9 mouse cellular contexts compared by ENCODE assay signal in the genomic region with DNA sequence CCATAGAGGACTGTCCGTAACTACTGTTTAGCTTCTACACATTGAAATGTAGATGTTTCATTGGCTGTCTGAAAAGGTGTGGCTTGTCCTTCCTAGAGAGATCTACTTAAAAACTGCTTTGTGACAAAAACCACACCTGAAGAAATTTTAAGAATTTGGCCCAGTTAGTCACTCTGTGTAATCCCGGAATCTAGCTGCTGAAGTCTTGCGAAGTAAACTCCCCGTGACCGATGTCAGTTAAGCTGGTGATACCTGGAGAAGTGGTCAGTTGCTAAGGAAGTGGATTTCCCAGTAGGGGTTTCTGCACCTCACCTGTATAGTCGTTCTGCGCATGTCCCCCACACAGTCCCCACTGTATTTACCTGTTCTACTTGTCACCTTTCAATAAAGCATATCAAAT. TPM values are rescaled to one million over a fixed set of nuclear protein-coding genes. Genes with fewer than 3 reads are reported as not detected.
A peak's percentile ranks its signal among the peaks of the same experiment; 100 is the strongest.
DNase-seq lines count a peak whose midpoint lies in the region; ATAC-seq and TF ChIP-seq lines count a peak whose summit lies in the region.
"Had no signal": no experiment of that assay in that cellular context is flagged by ENCODE, and none has a peak within 500 bp of the region (broad histone marks: within the 10 kb centered on the region; RNA-seq: fewer than 3 reads in every experiment).

No protein-coding gene starts in this region.

- DNase-seq in lung, embryonic 14.5 days, result no peak
- no peak for DNase-seq in lung, adult 2 months
- DNase-seq in limb, embryonic 11.5 days (ENCODE audit: low spot score), result no peak
- DNase-seq in Muller cell, postnatal 12 days (ENCODE audit: inconsistent ontology term), result no peak
- DNase-seq in frontal cortex, postnatal 25 days (ENCODE audit: low spot score in 2 of 2), result no peak
- DNase-seq in thymus, postnatal 14 days, result no peak

- ATAC-seq in lung, embryonic 14.5 days (ENCODE audit: insufficient read depth), result no peak
- ATAC-seq in forebrain, embryonic 13.5 days, result no peak
- ATAC-seq in limb, embryonic 11.5 days (ENCODE audit: insufficient number of reproducible peaks, low FRiP score, low TSS enrichment, low read depth), result no peak
- no peak for ATAC-seq in neural tube, embryonic 13.5 days (ENCODE audit: low read depth)
- ATAC-seq: Patski had no signal

- peak overlapping the region; percentile 92 for H3K4me2 ChIP-seq in lung, embryonic 14.5 days
- peak overlapping the region; percentile 93 for H3K4me2 ChIP-seq in forebrain, embryonic 13.5 days
- peak overlapping the region; percentile 96; the same call in 1 of the 2 replicates for H3K4me2 ChIP-seq in limb, embryonic 11.5 days (ENCODE audit: low read depth, severe bottlenecking)
- H3K4me2 ChIP-seq in neural tube, embryonic 13.5 days, result peak overlapping the region; percentile 98

- TF ChIP-seq CTCF in lung, embryonic 14.5 days (IDR thresholded peaks at IDR 0.05; ENCODE audit: low read depth), result no peak
- no peak for TF ChIP-seq CTCF in lung, adult 2 months (IDR thresholded peaks at IDR 0.05; ENCODE audit: insufficient read depth, low read length)

- TF ChIP-seq POLR2A in lung, adult 2 months (IDR thresholded peaks at IDR 0.05; ENCODE audit: borderline replicate concordance, extremely low read depth, low read depth, low read length), result no peak

- peak overlapping the region; percentile 83 for H3K4me3 ChIP-seq in lung, embryonic 14.5 days (ENCODE audit: low read depth, low read length)
- H3K4me3 ChIP-seq in lung, adult 2 months (replicated peaks; ENCODE audit: extremely low read depth, low read depth, low read length), result no peak overlapping the region
- H3K4me3 ChIP-seq in forebrain, embryonic 13.5 days, result peak overlapping the region; percentile 72
- peak overlapping the region; percentile 65; the same call in 1 of the 2 replicates for H3K4me3 ChIP-seq in limb, embryonic 11.5 days (ENCODE audit: low read depth, low read length)
- H3K4me3 ChIP-seq in neural tube, embryonic 13.5 days, result peak overlapping the region; percentile 87

- H3K9ac ChIP-seq in lung, embryonic 14.5 days, result no peak overlapping the region
- 0 out of 2 replicates have a peak overlapping the region, but pooled peaks have one; percentile 99 for H3K9ac ChIP-seq in forebrain, embryonic 13.5 days
- H3K9ac ChIP-seq in limb, embryonic 11.5 days (ENCODE audit: low read length), result no peak overlapping the region
- H3K9ac ChIP-seq in neural tube, embryonic 13.5 days, result peak overlapping the region; percentile 100

- H3K36me3 ChIP-seq in lung, embryonic 14.5 days (ENCODE audit: insufficient read depth), result peaks cover 30% of the 10 kb centered on the region
- peaks cover 41% of the 10 kb centered on the region for H3K36me3 ChIP-seq in forebrain, embryonic 13.5 days (ENCODE audit: poor library complexity, severe bottlenecking)
- peaks cover 13% of the 10 kb centered on the region for H3K36me3 ChIP-seq in limb, embryonic 11.5 days (ENCODE audit: control insufficient read depth, insufficient read depth, low read length)
- peaks cover 32% of the 10 kb centered on the region for H3K36me3 ChIP-seq in neural tube, embryonic 13.5 days

- no peak overlapping the region for H3K27ac ChIP-seq in lung, embryonic 14.5 days (ENCODE audit: low read depth)
- no peak overlapping the region; the same call in 1 of the 2 replicates for H3K27ac ChIP-seq in forebrain, embryonic 13.5 days
- H3K27ac ChIP-seq in limb, embryonic 11.5 days (replicated peaks; ENCODE audit: low read depth, low read length), result no peak overlapping the region
- peak overlapping the region; percentile 100 for H3K27ac ChIP-seq in neural tube, embryonic 13.5 days (replicated peaks)

- 83% methylated on average over 7 of the region's 7 CpGs for WGBS in lung, embryonic 14.5 days
- 77% methylated on average over 7 of the region's 7 CpGs for WGBS in lung, adult 2 months
- 95% methylated on average over 7 of the region's 7 CpGs for WGBS in forebrain, embryonic 13.5 days
- WGBS in limb, embryonic 11.5 days, result 95% methylated on average over 7 of the region's 7 CpGs
- 88% methylated on average over 7 of the region's 7 CpGs for WGBS in neural tube, embryonic 13.5 days

- no peaks in the 10 kb centered on the region for H3K9me3 ChIP-seq in lung, embryonic 14.5 days (ENCODE audit: low read depth, low read length)
- no peaks in the 10 kb centered on the region for H3K9me3 ChIP-seq in forebrain, embryonic 13.5 days (replicated peaks)
- no peaks in the 10 kb centered on the region for H3K9me3 ChIP-seq in limb, embryonic 11.5 days (ENCODE audit: control insufficient read depth, low read length)
- H3K9me3 ChIP-seq in neural tube, embryonic 13.5 days, result no peaks in the 10 kb centered on the region

- H3K4me1 ChIP-seq in lung, embryonic 14.5 days (ENCODE audit: insufficient read depth), result peaks cover 5% of the 10 kb centered on the region; the same call in 1 of the 2 replicates
- peaks cover 2% of the 10 kb centered on the region for H3K4me1 ChIP-seq in lung, adult 2 months (ENCODE audit: control insufficient read depth, insufficient read depth, low read length)
- H3K4me1 ChIP-seq in forebrain, embryonic 13.5 days, result peaks cover 26% of the 10 kb centered on the region
- H3K4me1 ChIP-seq in limb, embryonic 11.5 days (ENCODE audit: control insufficient read depth, insufficient read depth, low read length), result peaks cover 7% of the 10 kb centered on the region; the same call in 1 of the 2 replicates
- H3K4me1 ChIP-seq in neural tube, embryonic 13.5 days (replicated peaks), result peaks cover 30% of the 10 kb centered on the region

- no peaks in the 10 kb centered on the region for H3K27me3 ChIP-seq in lung, embryonic 14.5 days (ENCODE audit: insufficient read depth, low read length)
- H3K27me3 ChIP-seq in forebrain, embryonic 13.5 days, result no peaks in the 10 kb centered on the region
- no peaks in the 10 kb centered on the region for H3K27me3 ChIP-seq in limb, embryonic 11.5 days (ENCODE audit: control insufficient read depth, insufficient read depth, low read length)
- no peaks in the 10 kb centered on the region for H3K27me3 ChIP-seq in neural tube, embryonic 13.5 days
- H3K27me3 ChIP-seq: Patski had no signal

RNA-seq across cellular contexts. Expression of a gene that starts 49.3 kb away (rescaled TPM):
- polyA plus RNA-seq in lung, embryonic 14.5 days (2014; fragmentation: Nextera tagmentation; extraction: Ambion mirVana), result 5.8 and 7.7 TPM in 2 replicates
- 2.9 and 3.1 TPM in 2 replicates for polyA plus RNA-seq in lung, adult 2 months (2012; rRNA removed)
- polyA plus RNA-seq in forebrain, embryonic 13.5 days (2015; fragmentation: Nextera tagmentation; extraction: Ambion mirVana), result 75.8 and 76.8 TPM in 2 replicates
- 18.7 and 19.4 TPM in 2 replicates for polyA plus RNA-seq in limb, embryonic 11.5 days (2014; fragmentation: Nextera tagmentation; extraction: Ambion mirVana)
- 129 and 142 TPM in 2 replicates for polyA plus RNA-seq in neural tube, embryonic 13.5 days (2015; fragmentation: Nextera tagmentation; extraction: Ambion mirVana)

Comparison
In these comparisons a context has a peak if more than half of its experiments do, and no peak if none do; other contexts are left out.
1. H3K9ac ChIP-seq: peak in forebrain, embryonic 13.5 days (single experiment) and neural tube, embryonic 13.5 days (single experiment); none in lung, embryonic 14.5 days (single experiment) and limb, embryonic 11.5 days (single experiment).
2. Peak in every context shown above with its lines, with median percentiles within 50 percentile points of each other: H3K4me2 ChIP-seq.